Mouse (Mus musculus): Measurements from ENCODE around the gene Grm8.

- TF ChIP-seq CTCF (IDR thresholded peaks at IDR 0.05; ENCODE audit: low read depth, low read length) (no peak), TAL1 (conservative IDR thresholded peaks at IDR 0.05; ENCODE audit: low read depth, low read length) (peak; percentile 29; the same call in 1 of the 2 replicates), GATA1 (IDR thresholded peaks at IDR 0.05; ENCODE audit: borderline replicate concordance, low read length) (no peak), POLR2AphosphoS5 (IDR thresholded peaks at IDR 0.05; ENCODE audit: insufficient replicate concordance, low read depth, low read length) (no peak), GATA2 (IDR thresholded peaks at IDR 0.05; ENCODE audit: borderline replicate concordance, low read depth, low read length) (no peak)
Measured at GRCm38 (mm10) chr6:27360440-27360839, 774.5 kb downstream of the Grm8 start.
